Mouse (Mus musculus): ENCODE measurements at regions not wholly inside any gene's neighbourhood (a gene's known extent, or its start where the extent isn't known, plus 50 kb on each side); places are given as distances from the start of the nearest gene placed in this dataset.
A peak's percentile ranks its signal among the peaks of the same experiment; 100 is the strongest.

GRCm38 (mm10) chr3:54993761-54994160 lies 61.5 kb downstream of the Ccna1 start:
- DNase-seq = no peak

GRCm38 (mm10) chr3:54990073-54990472 lies 65.2 kb downstream of the Ccna1 start:
- no peak for DNase-seq

GRCm38 (mm10) chr3:54989358-54989757 lies 65.9 kb downstream of the Ccna1 start:
- peak; percentile 27 for DNase-seq

GRCm38 (mm10) chr3:54981488-54981887 lies 65.8 kb upstream of the Sertm1 start:
- no peak for DNase-seq

- DNase-seq = no peak
Observed at GRCm38 (mm10) chr3:54980312-54980711, 64.6 kb upstream of the Sertm1 start.

- no peak for DNase-seq
Observed at GRCm38 (mm10) chr3:54965512-54965911, 49.8 kb upstream of the Sertm1 start.
